Mouse (Mus musculus) thymus, adult 2 months (tissue): Measurements from ENCODE around the gene Cenpf.

Experiments used
- CTCF ChIP-seq: fragments of 200-500 bp; IDR thresholded peaks from 2 replicates; pipeline ENCODE4 v1.5.1; 2012; ENCODE audit warnings: mild to moderate bottlenecking, control low read depth, low read length, moderate library complexity, borderline replicate concordance; ENCODE audit not compliant: control insufficient read depth, poor library complexity, insufficient read depth; ENCODE audit errors: extremely low read depth
- POLR2A ChIP-seq: fragments of 200-500 bp; IDR thresholded peaks from 2 replicates; pipeline ENCODE4 v1.6.1; 2012; ENCODE audit warnings: mild to moderate bottlenecking, low read length, control low read depth, moderate library complexity; ENCODE audit not compliant: control insufficient read depth, poor library complexity, insufficient read depth; ENCODE audit errors: extremely low read depth

GRCm38 (mm10) chr1:189679555-189679954 lies 8.3 kb downstream of the Cenpf start:
- TF ChIP-seq CTCF (no peak), POLR2A (no peak)
